Mouse (Mus musculus) erythroblast, adult 5-6 weeks (primary cell): ENCODE measurements around the gene Zmiz1. TPM values are rescaled to one million over a fixed set of nuclear protein-coding genes. Genes with fewer than 3 reads are reported as not detected.

Source experiments
- ATAC-seq: replicated peaks from 2 replicates; pipeline ENCODE4 v1.8.0; 2016; ENCODE audit warnings: moderate number of reproducible peaks, mild to moderate bottlenecking, moderate TSS enrichment, inconsistent platforms; ENCODE audit not compliant: poor library complexity, low FRiP score, severe bottlenecking
- total RNA-seq, 2 experiments: library from RNA; stranded (forward) in 1 of 2; stranded (reverse) in 1 of 2; fragments of 150-400 nt in 1 of 2; fragments of 200-764, 138-1000 nt in 1 of 2; gene quantifications; 2 replicates each; pipeline versions ENCODE4 v1.2.3 to v1.2.4; 2015 to 2017; ENCODE audit warnings: low replicate concordance in 2 of 2

The Zmiz1 gene
- total RNA-seq, 2 experiments from 2014 or later: 12.3 to 20.6 TPM

GRCm38 (mm10) chr14:25576642-25577041 lies 117.7 kb downstream of the Zmiz1 start:
- no peak for ATAC-seq

GRCm38 (mm10) chr14:25577431-25577830 lies 118.4 kb downstream of the Zmiz1 start:
- no peak for ATAC-seq

- no peak for ATAC-seq
These were observed 120.6 kb downstream of the Zmiz1 start for GRCm38 (mm10) chr14:25579597-25579996.

- no peak for ATAC-seq
These were observed 121.4 kb downstream of the Zmiz1 start for GRCm38 (mm10) chr14:25580397-25580796.

GRCm38 (mm10) chr14:25582603-25583002 lies 123.6 kb downstream of the Zmiz1 start:
- ATAC-seq: no peak

GRCm38 (mm10) chr14:25583899-25584298 lies 124.9 kb downstream of the Zmiz1 start:
- no peak for ATAC-seq

- no peak for ATAC-seq
These were observed 126.7 kb downstream of the Zmiz1 start for GRCm38 (mm10) chr14:25585545-25586301.

- ATAC-seq: no peak
These were observed 128.0 kb downstream of the Zmiz1 start for GRCm38 (mm10) chr14:25586846-25587486.

- ATAC-seq: no peak
These were observed 128.6 kb downstream of the Zmiz1 start for GRCm38 (mm10) chr14:25587487-25588001.

GRCm38 (mm10) chr14:25588156-25588555 lies 129.2 kb downstream of the Zmiz1 start:
- no peak for ATAC-seq

- no peak for ATAC-seq
These were observed 130.3 kb downstream of the Zmiz1 start for GRCm38 (mm10) chr14:25588946-25589937.

GRCm38 (mm10) chr14:25591000-25591399 lies 132.0 kb downstream of the Zmiz1 start:
- ATAC-seq: no peak

GRCm38 (mm10) chr14:25591426-25591825 lies 132.4 kb downstream of the Zmiz1 start:
- no peak for ATAC-seq

- ATAC-seq: no peak
These were observed 133.5 kb downstream of the Zmiz1 start for GRCm38 (mm10) chr14:25592522-25592921.

- ATAC-seq: no peak
These were observed 134.9 kb downstream of the Zmiz1 start for GRCm38 (mm10) chr14:25593876-25594275.

- ATAC-seq: no peak
These were observed 135.6 kb downstream of the Zmiz1 start for GRCm38 (mm10) chr14:25594611-25595010.

- no peak for ATAC-seq
These were observed 140.0 kb downstream of the Zmiz1 start for GRCm38 (mm10) chr14:25598960-25599359.

GRCm38 (mm10) chr14:25599934-25600333 lies 140.9 kb downstream of the Zmiz1 start:
- no peak for ATAC-seq

- no peak for ATAC-seq
These were observed 141.4 kb downstream of the Zmiz1 start for GRCm38 (mm10) chr14:25600358-25600757.

- no peak for ATAC-seq
These were observed 142.0 kb downstream of the Zmiz1 start for GRCm38 (mm10) chr14:25600951-25601350.
